Mouse (Mus musculus) hematopoietic stem cell, adult 5-6 weeks (primary cell): ENCODE measurements around the gene Ppm1l. TPM values are rescaled to one million over a fixed set of nuclear protein-coding genes. Genes with fewer than 3 reads are reported as not detected.

Experiments used
- ATAC-seq, 2 experiments: fragments of 125-278 bp in 1 of 2; replicated peaks in 1 of 2; 2 replicates each; pipeline ENCODE4 v1.8.0; 2016 to 2017; ENCODE audit warnings: inconsistent platforms in 2 of 2, mild to moderate bottlenecking in 2 of 2, moderate number of reproducible peaks in 2 of 2, low read depth in 1 of 2, moderate TSS enrichment in 1 of 2; ENCODE audit not compliant: low FRiP score in 2 of 2, poor library complexity in 2 of 2, severe bottlenecking in 2 of 2, insufficient read depth in 1 of 2, low TSS enrichment in 1 of 2
- total RNA-seq: library from RNA; stranded (forward); fragments of 172-1452, 232-1000 nt; gene quantifications from 2 replicates; pipeline ENCODE4 v1.2.3, GENCODE M21; 2017

The Ppm1l gene
- total RNA-seq, 1 experiment from 2014 or later: 5.0 TPM

DNA sequence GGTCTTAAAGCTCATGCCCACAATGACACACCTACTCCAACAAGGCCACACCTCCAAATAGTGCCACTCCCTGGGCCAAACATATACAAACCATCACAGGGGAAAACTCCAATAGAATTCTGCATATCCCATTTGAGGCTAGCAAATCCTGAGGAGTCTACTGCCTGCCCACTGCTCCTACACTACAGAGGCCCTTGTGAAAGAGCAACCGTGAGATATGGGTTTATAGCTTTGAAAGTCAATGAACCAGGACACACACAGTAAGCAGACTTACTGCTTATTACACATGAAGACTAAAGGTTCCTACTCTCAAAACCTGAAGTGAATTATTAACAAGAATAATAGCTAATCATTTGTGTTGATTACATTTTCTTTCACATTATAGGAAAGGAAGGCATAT, 267.1 kb downstream of the Ppm1l start:
- no peak for ATAC-seq

DNA sequence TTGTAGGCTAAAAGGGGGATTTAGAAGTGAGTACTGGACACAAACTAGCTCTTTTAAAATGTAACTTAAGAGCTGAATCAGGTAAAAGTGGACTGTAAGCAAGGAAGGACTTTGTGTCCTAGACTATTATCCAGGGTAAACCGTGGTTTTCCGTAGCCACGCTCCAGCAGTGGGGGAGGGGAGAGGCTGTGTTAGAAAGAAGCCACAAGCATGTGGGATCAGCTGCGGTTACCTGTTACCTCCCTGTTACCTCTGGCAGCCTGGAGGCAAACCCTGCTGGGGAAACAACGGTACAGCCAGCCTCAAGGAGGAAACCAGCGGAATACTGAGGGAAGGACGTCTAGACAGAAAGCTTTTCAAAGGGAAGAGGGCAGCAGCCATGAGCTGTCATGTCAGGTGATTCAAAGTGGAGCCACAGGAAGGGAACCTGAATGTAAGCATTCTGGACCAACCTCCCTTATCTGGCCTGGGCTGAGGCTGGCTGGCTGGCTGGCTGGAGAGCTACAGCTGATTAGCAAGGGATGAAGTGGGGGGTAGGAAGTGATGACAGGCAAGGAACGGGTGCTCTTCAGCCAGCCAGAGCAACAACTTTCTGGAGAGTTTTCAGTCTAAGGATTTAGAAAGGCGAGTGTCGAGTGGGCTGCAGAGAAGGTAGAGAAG, 271.6 kb downstream of the Ppm1l start:
- ATAC-seq: peak in 1 of 2 experiments; percentile 32; a peak in 2 of 4 replicates

DNA sequence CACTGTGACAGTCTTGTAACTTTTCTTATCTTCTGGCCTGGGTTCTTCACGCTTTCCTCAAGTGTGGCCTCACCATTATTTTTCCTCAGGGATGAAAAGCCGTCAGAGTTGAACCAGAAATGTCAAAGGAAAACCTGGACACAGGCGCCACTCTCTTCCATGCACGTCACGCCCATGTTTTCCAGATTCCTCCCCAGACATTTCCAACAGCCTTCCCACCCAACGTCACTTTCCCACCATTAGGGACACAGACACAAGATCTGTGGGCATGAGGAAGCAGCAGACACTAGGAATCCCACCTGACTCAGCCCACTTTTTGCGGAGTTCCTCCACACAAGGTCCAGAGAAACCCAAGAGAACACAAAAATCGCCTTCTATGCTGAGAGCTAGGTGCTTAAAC, 276.8 kb downstream of the Ppm1l start:
- no peak for ATAC-seq

DNA sequence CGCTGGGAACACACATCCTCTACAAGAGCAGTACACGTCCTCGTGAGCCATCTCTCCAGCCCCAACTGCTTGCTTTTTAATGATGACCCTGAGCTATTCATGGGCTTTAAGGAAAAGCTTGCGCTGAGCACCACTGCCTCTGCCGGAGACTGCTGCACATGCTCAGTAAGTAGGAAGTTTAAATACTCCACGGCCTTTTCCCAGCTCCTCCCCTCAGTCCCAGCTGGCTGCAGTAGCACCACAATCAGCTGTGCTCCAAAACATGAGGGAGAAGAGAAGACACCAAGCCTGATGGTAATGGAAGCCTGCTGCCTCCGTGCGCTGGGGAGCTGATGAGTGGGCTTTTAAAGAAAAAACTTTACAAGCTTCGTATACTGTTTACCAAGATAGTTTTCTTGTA, 277.4 kb downstream of the Ppm1l start:
- ATAC-seq: no peak

- ATAC-seq: no peak
Observed at GRCm38 (mm10) chr3:69596116-69596515, 279.5 kb downstream of the Ppm1l start.

DNA sequence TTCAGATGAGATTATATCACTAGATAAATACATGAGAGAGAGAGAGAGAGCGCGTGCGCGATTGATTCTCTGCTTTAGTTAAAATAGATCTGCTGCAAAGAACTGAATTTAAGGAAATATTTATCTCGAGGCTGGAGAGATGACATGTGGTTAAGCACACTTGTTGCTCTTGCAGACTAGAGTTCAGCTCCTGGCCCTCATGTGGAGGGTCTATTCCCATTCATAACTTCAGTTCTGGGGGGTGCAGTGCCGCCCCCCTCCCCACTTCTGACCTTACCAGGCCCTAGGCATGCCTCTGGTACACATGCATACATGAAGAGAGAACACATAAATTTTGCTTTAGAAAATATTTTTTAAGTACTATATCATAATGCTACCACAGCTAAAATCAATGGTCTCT, 280.6 kb downstream of the Ppm1l start:
- no peak for ATAC-seq

DNA sequence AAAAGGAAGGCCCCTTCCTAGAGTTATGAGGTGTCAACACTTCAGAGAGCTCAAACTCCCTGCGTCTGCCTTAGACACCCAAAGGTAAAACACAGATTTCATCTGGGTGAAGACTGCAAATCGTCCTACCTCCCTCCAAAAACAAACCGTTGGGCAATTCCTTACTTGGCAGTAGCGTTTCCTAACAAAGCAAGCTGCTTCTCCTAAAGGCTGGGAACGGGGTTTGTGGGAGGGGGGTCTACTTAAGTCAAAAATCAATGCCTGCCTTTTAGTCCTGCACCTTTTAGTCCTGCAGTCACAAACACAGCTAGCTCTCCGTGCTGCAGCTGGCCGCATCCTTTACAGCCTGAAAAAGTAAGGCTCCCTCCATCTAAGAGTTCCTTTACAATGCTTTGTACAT, 281.2 kb downstream of the Ppm1l start:
- no peak for ATAC-seq

- peak; percentile 52 to 58 for ATAC-seq
Observed at GRCm38 (mm10) chr3:69598261-69599165, 281.9 kb downstream of the Ppm1l start, which contains the start of gene B3galnt1. Gene B3galnt1, minus strand, starts transcription at chr3:69598960.

GRCm38 (mm10) chr3:69599166-69599500, 282.5 kb downstream of the Ppm1l start:
- ATAC-seq: peak; percentile 9 to 12; a peak in 1 of 4 replicates

DNA sequence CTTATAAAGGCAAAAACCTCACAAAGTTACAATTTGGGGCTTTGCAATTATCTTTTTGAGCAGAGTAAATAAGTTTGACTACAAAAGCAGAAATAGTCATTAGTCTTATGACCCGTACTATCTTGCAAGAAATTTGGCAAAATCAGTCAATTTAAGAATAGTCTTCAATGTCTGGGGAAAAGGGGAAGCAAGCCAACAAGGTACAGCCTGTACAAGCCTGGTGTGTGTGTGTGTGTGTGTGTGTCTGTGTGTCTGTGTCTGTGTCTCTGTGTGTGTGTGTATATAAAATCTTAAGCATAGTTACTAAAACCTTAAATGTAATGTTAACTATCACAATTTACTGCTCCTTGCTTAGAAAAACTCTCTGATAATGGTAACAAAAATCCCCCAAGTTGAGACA, 290.3 kb downstream of the Ppm1l start:
- ATAC-seq: 0 out of 4 replicates have a peak, but pooled peaks of 1 of the 2 experiments have one; percentile 12

- ATAC-seq: no peak
Observed at GRCm38 (mm10) chr3:69607468-69607867, 290.8 kb downstream of the Ppm1l start.

GRCm38 (mm10) chr3:69607909-69608308, 291.2 kb downstream of the Ppm1l start:
- no peak for ATAC-seq

Other genes with a start within 250 kb of the Ppm1l start
- gene Kpna4, start 189.7 kb upstream of the Ppm1l start, total RNA-seq: 63.7 and 70.6 TPM in 2 replicates
- 1.0 TPM in 1 of 2 replicates, not detected in the other for gene Arl14, start 94.4 kb upstream of the Ppm1l start, total RNA-seq